Mouse (Mus musculus) testis, adult 2 months (tissue): ENCODE measurements around the gene Npm3.

Experiments used
- CTCF ChIP-seq: fragments of 200-500 bp; IDR thresholded peaks from 2 replicates; pipeline ENCODE4 v1.5.1; 2012; ENCODE audit warnings: low read depth, mild to moderate bottlenecking, inconsistent platforms, low read length, moderate library complexity; ENCODE audit not compliant: control insufficient read depth, insufficient read depth, insufficient replicate concordance
- POLR2A ChIP-seq: fragments of 200-500 bp; IDR thresholded peaks from 2 replicates; pipeline ENCODE4 v1.6.1; 2012; ENCODE audit warnings: low read depth, mild to moderate bottlenecking, inconsistent platforms, low read length, moderate library complexity; ENCODE audit not compliant: control insufficient read depth

GRCm38 (mm10) chr19:45748206-45748605 is 1.2 kb downstream of the Npm3 start:
- TF ChIP-seq CTCF = no peak
- TF ChIP-seq POLR2A = no peak
